29 mouse cellular contexts compared by ENCODE assay signal in the genomic region with DNA sequence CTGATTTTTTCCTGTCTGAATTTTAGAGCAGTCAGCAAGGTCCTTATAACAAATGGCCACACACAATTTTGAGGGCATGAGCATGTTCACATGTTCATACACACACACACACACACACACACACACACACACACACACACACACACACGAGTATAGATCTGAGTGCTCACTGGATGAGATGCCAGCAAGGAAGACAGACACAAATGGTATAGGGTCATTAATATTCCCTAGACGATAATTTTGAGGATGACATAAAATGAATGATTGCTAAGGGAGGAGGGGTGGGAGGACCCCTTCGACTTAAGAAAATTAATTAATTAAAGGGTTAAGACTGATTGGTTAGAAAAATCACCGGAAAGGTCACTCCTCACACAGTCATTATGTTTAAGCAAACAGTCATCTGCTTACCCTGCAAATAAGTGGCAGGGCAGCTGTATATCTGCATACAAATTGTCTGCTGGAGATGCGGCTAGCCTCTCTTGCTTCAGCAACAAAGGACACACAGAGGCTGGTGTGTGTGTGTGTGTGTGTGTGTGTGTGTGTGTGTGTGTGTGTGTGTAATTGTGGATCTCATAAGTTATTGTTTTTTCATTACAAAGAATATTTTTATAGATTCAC.
DNase-seq lines count a peak whose midpoint lies in the region; ATAC-seq and TF ChIP-seq lines count a peak whose summit lies in the region.
"Had no signal": no experiment of that assay in that cellular context is flagged by ENCODE, and none has a peak within 500 bp of the region (broad histone marks: within the 10 kb centered on the region; RNA-seq: fewer than 3 reads in every experiment).

No protein-coding gene starts in this region.

- H3K4me2 ChIP-seq in hindbrain, embryonic 11.5 days (replicated peaks; ENCODE audit: low read depth, low read length): no peak overlapping the region
- no peak overlapping the region for H3K4me2 ChIP-seq in hindbrain, embryonic 16.5 days (ENCODE audit: low read length)
- H3K4me2 ChIP-seq in midbrain, embryonic 13.5 days (replicated peaks): no peak overlapping the region
- no peak overlapping the region for H3K4me2 ChIP-seq in midbrain, postnatal 0 days (ENCODE audit: low read depth, low read length, poor library complexity, severe bottlenecking)
- no peak overlapping the region for H3K4me2 ChIP-seq in forebrain, embryonic 14.5 days (ENCODE audit: low read length)
- H3K4me2 ChIP-seq in neural tube, embryonic 13.5 days: no peak overlapping the region
- H3K4me2 ChIP-seq: embryonic facial prominence, embryonic 13.5 days; heart, embryonic 15.5 days; limb, embryonic 13.5 days; liver, embryonic 12.5 days had no signal

- TF ChIP-seq CTCF in midbrain, postnatal 0 days (IDR thresholded peaks at IDR 0.05): no peak

- peak; percentile 30 for DNase-seq in hindbrain, embryonic 11.5 days (ENCODE audit: low spot score)
- DNase-seq in midbrain, postnatal 0 days (ENCODE audit: low spot score): no peak
- no peak for DNase-seq in forebrain, embryonic 14.5 days (ENCODE audit: low spot score)
- DNase-seq in adrenal gland, adult (ENCODE audit: inconsistent age in 2 of 2, low spot score in 1 of 2): no peak
- no peak for DNase-seq in layer of hippocampus, postnatal 25 days (ENCODE audit: extremely low spot score in 1 of 2, low spot score in 1 of 2)
- DNase-seq: adrenal gland, adult 2 months; B cell, adult 2 months; cerebellum, adult 11-12 months; cerebellum, postnatal 14 days; gastrocnemius, adult 2 months; heart, postnatal 36 days; kidney, adult 18-20 months; kidney, postnatal 14 days; lung, adult 18-20 months; lung, postnatal 14 days; right cerebral cortex, postnatal 14 days; spleen, adult 18-20 months had no signal

- no peak overlapping the region for H3K4me3 ChIP-seq in hindbrain, embryonic 11.5 days (ENCODE audit: low read depth, low read length)
- H3K4me3 ChIP-seq in hindbrain, embryonic 16.5 days (ENCODE audit: low read length): no peak overlapping the region
- H3K4me3 ChIP-seq in midbrain, embryonic 13.5 days (replicated peaks): no peak overlapping the region
- no peak overlapping the region for H3K4me3 ChIP-seq in midbrain, postnatal 0 days (ENCODE audit: low read depth, low read length)
- no peak overlapping the region for H3K4me3 ChIP-seq in forebrain, embryonic 14.5 days (ENCODE audit: low read depth, low read length)
- no peak overlapping the region for H3K4me3 ChIP-seq in neural tube, embryonic 13.5 days
- H3K4me3 ChIP-seq: embryonic facial prominence, embryonic 13.5 days; erythroblast, embryonic 14.5 days; gastrocnemius, adult 2 months; heart, embryonic 15.5 days; limb, embryonic 13.5 days; liver, embryonic 12.5 days had no signal

- no peaks in the 10 kb centered on the region for H3K9me3 ChIP-seq in hindbrain, embryonic 11.5 days (ENCODE audit: control insufficient read depth, low read length)
- H3K9me3 ChIP-seq in hindbrain, embryonic 16.5 days (ENCODE audit: control insufficient read depth, low read length): no peaks in the 10 kb centered on the region
- no peaks in the 10 kb centered on the region for H3K9me3 ChIP-seq in midbrain, embryonic 13.5 days
- H3K9me3 ChIP-seq in midbrain, postnatal 0 days (ENCODE audit: low read length): no peaks in the 10 kb centered on the region
- H3K9me3 ChIP-seq in forebrain, embryonic 14.5 days (replicated peaks; ENCODE audit: control insufficient read depth, low read length): no peaks in the 10 kb centered on the region
- no peaks in the 10 kb centered on the region for H3K9me3 ChIP-seq in neural tube, embryonic 13.5 days
- H3K9me3 ChIP-seq: embryonic facial prominence, embryonic 13.5 days; heart, embryonic 15.5 days; limb, embryonic 13.5 days; liver, embryonic 12.5 days had no signal

- ATAC-seq in hindbrain, embryonic 11.5 days (ENCODE audit: low FRiP score): peak; percentile 84
- no peak for ATAC-seq in hindbrain, embryonic 16.5 days
- ATAC-seq in midbrain, embryonic 13.5 days: peak; percentile 77
- no peak for ATAC-seq in midbrain, postnatal 0 days (ENCODE audit: low FRiP score)
- peak; percentile 58; the same call in 1 of the 2 replicates for ATAC-seq in forebrain, embryonic 14.5 days
- peak; percentile 71 for ATAC-seq in neural tube, embryonic 13.5 days (ENCODE audit: low read depth)
- ATAC-seq: inflammation-experienced regulatory T-cells, adult 6 months; liver, embryonic 12.5 days; Patski had no signal

- no peaks in the 10 kb centered on the region for H3K27me3 ChIP-seq in hindbrain, embryonic 11.5 days (ENCODE audit: control insufficient read depth, insufficient read depth, low read length)
- no peaks in the 10 kb centered on the region for H3K27me3 ChIP-seq in hindbrain, embryonic 16.5 days (replicated peaks; ENCODE audit: control insufficient read depth, insufficient read depth, low read length)
- H3K27me3 ChIP-seq in midbrain, embryonic 13.5 days: no peaks in the 10 kb centered on the region
- H3K27me3 ChIP-seq in midbrain, postnatal 0 days (ENCODE audit: insufficient read depth, low read length): no peaks in the 10 kb centered on the region
- no peaks in the 10 kb centered on the region for H3K27me3 ChIP-seq in forebrain, embryonic 14.5 days (replicated peaks; ENCODE audit: control insufficient read depth, insufficient read depth, low read length)
- H3K27me3 ChIP-seq in neural tube, embryonic 13.5 days: no peaks in the 10 kb centered on the region
- H3K27me3 ChIP-seq: CH12.LX; embryonic facial prominence, embryonic 13.5 days; heart, embryonic 15.5 days; limb, embryonic 13.5 days; liver, embryonic 12.5 days; Patski had no signal

- no peak overlapping the region for H3K27ac ChIP-seq in hindbrain, embryonic 11.5 days (ENCODE audit: low read depth, low read length)
- H3K27ac ChIP-seq in hindbrain, embryonic 16.5 days (ENCODE audit: low read depth, low read length): no peak overlapping the region; the same call in 1 of the 2 replicates
- no peak overlapping the region for H3K27ac ChIP-seq in midbrain, embryonic 13.5 days
- H3K27ac ChIP-seq in midbrain, postnatal 0 days (ENCODE audit: low read depth, low read length): no peak overlapping the region
- H3K27ac ChIP-seq in forebrain, embryonic 14.5 days (ENCODE audit: low read depth, low read length): no peak overlapping the region
- H3K27ac ChIP-seq in neural tube, embryonic 13.5 days (replicated peaks): no peak overlapping the region; the same call in 1 of the 2 replicates
- H3K27ac ChIP-seq: embryonic facial prominence, embryonic 13.5 days; gastrocnemius, adult 2 months; heart, embryonic 15.5 days; limb, embryonic 13.5 days; liver, embryonic 12.5 days had no signal

- no peaks in the 10 kb centered on the region for H3K36me3 ChIP-seq in hindbrain, embryonic 11.5 days (ENCODE audit: control insufficient read depth, insufficient read depth, low read length)
- no peaks in the 10 kb centered on the region for H3K36me3 ChIP-seq in hindbrain, embryonic 16.5 days (ENCODE audit: control insufficient read depth, insufficient read depth, low read length)
- no peaks in the 10 kb centered on the region for H3K36me3 ChIP-seq in midbrain, embryonic 13.5 days
- H3K36me3 ChIP-seq in midbrain, postnatal 0 days (ENCODE audit: insufficient read depth, low read length): no peaks in the 10 kb centered on the region
- H3K36me3 ChIP-seq in forebrain, embryonic 14.5 days (ENCODE audit: control insufficient read depth, insufficient read depth, low read length): no peaks in the 10 kb centered on the region
- H3K36me3 ChIP-seq in neural tube, embryonic 13.5 days: no peaks in the 10 kb centered on the region
- H3K36me3 ChIP-seq: embryonic facial prominence, embryonic 13.5 days; G1E; heart, embryonic 15.5 days; limb, embryonic 13.5 days; liver, embryonic 12.5 days had no signal

- WGBS in hindbrain, embryonic 11.5 days: 39% methylated on average over 5 of the region's 5 CpGs
- 30% methylated on average over 5 of the region's 5 CpGs for WGBS in hindbrain, embryonic 16.5 days
- WGBS in midbrain, embryonic 13.5 days: 46% methylated on average over 5 of the region's 5 CpGs
- 56% methylated on average over 5 of the region's 5 CpGs for WGBS in midbrain, postnatal 0 days
- WGBS in forebrain, embryonic 14.5 days: 35% methylated on average over 5 of the region's 5 CpGs
- WGBS in neural tube, embryonic 13.5 days: 27% methylated on average over 5 of the region's 5 CpGs

- H3K9ac ChIP-seq in hindbrain, embryonic 11.5 days (ENCODE audit: low read depth, low read length): no peak overlapping the region
- H3K9ac ChIP-seq in hindbrain, embryonic 16.5 days (ENCODE audit: low read depth, low read length): no peak overlapping the region
- no peak overlapping the region for H3K9ac ChIP-seq in midbrain, embryonic 13.5 days (replicated peaks)
- H3K9ac ChIP-seq in midbrain, postnatal 0 days (replicated peaks; ENCODE audit: low read length, poor library complexity, severe bottlenecking): no peak overlapping the region
- no peak overlapping the region for H3K9ac ChIP-seq in forebrain, embryonic 14.5 days (ENCODE audit: low read length)
- H3K9ac ChIP-seq in neural tube, embryonic 13.5 days: no peak overlapping the region
- H3K9ac ChIP-seq: embryonic facial prominence, embryonic 13.5 days; heart, embryonic 15.5 days; limb, embryonic 13.5 days; liver, embryonic 12.5 days had no signal

- H3K4me1 ChIP-seq in hindbrain, embryonic 11.5 days (replicated peaks; ENCODE audit: control insufficient read depth, insufficient read depth, low read length): no peaks in the 10 kb centered on the region
- no peaks in the 10 kb centered on the region for H3K4me1 ChIP-seq in hindbrain, embryonic 16.5 days (ENCODE audit: control insufficient read depth, insufficient read depth, low read depth, low read length)
- H3K4me1 ChIP-seq in midbrain, embryonic 13.5 days (replicated peaks): 0 out of 2 replicates have a peak, but pooled peaks cover 12% of the 10 kb centered on the region
- H3K4me1 ChIP-seq in midbrain, postnatal 0 days (ENCODE audit: insufficient read depth, low read length): no peaks in the 10 kb centered on the region
- no peaks in the 10 kb centered on the region for H3K4me1 ChIP-seq in forebrain, embryonic 14.5 days (ENCODE audit: control insufficient read depth, insufficient read depth, low read length)
- H3K4me1 ChIP-seq in neural tube, embryonic 13.5 days (replicated peaks): peaks cover 22% of the 10 kb centered on the region
- H3K4me1 ChIP-seq: embryonic facial prominence, embryonic 13.5 days; heart, embryonic 15.5 days; limb, embryonic 13.5 days; liver, embryonic 12.5 days had no signal

Comparison
In these comparisons a context has a peak if more than half of its experiments do, and no peak if none do; other contexts are left out.
1. ATAC-seq: peak in hindbrain, embryonic 11.5 days (single experiment), midbrain, embryonic 13.5 days (single experiment), forebrain, embryonic 14.5 days (single experiment) and neural tube, embryonic 13.5 days (single experiment); none in hindbrain, embryonic 16.5 days (single experiment) and midbrain, postnatal 0 days (single experiment).